ENCODE assay signal across 9 mouse cellular contexts in genomic region chr17:4945311-4945751, GRCm38 (mm10). TPM values are rescaled to one million over a fixed set of nuclear protein-coding genes. Genes with fewer than 3 reads are reported as not detected.
DNase-seq lines count a peak whose midpoint lies in the region; ATAC-seq and TF ChIP-seq lines count a peak whose summit lies in the region.
"Had no signal": no experiment of that assay in that cellular context is flagged by ENCODE, and none has a peak within 500 bp of the region (broad histone marks: within the 10 kb centered on the region; RNA-seq: fewer than 3 reads in every experiment).

No protein-coding gene starts in this region.

- TF ChIP-seq CTCF in cerebellum, adult 2 months (IDR thresholded peaks at IDR 0.05; ENCODE audit: borderline replicate concordance, insufficient read depth, low read depth, low read length): no peak

- 76% methylated on average over 6 of the region's 6 CpGs for WGBS in heart, embryonic 15.5 days
- 21% methylated on average over 6 of the region's 6 CpGs for WGBS in cerebellum, adult 2 months
- 74% methylated on average over 6 of the region's 6 CpGs for WGBS in intestine, embryonic 15.5 days

- H3K4me2 ChIP-seq in heart, embryonic 15.5 days: peak overlapping the region; percentile 57; the same call in 1 of the 2 replicates
- H3K4me2 ChIP-seq in intestine, embryonic 15.5 days (replicated peaks): peak overlapping the region; percentile 49; the same call in 1 of the 2 replicates

- DNase-seq in heart, postnatal 4 days: no peak
- peak in 1 of 2 experiments; percentile 86 for DNase-seq in cerebellum, adult 2 months
- peak; percentile 3 for DNase-seq in lung, postnatal 14 days
- DNase-seq in left cerebral cortex, adult 8-10 months (ENCODE audit: low spot score in 2 of 2): no peak
- no peak for DNase-seq in adrenal gland, adult 8-10 months
- no peak for DNase-seq in thymus, postnatal 0 days (ENCODE audit: low spot score)

- no peaks in the 10 kb centered on the region for H3K27me3 ChIP-seq in heart, embryonic 15.5 days
- H3K27me3 ChIP-seq in cerebellum, adult 2 months (ENCODE audit: control insufficient read depth, insufficient read depth, low read length): no peaks in the 10 kb centered on the region
- H3K27me3 ChIP-seq in intestine, embryonic 15.5 days (replicated peaks): no peaks in the 10 kb centered on the region

- ATAC-seq in heart, embryonic 15.5 days (replicated peaks; ENCODE audit: insufficient number of reproducible peaks, insufficient read depth, low FRiP score, low read depth): no peak
- ATAC-seq in intestine, embryonic 15.5 days: no peak; the same call in 1 of the 2 replicates
- ATAC-seq: midbrain, embryonic 16.5 days had no signal

- peaks cover 27% of the 10 kb centered on the region for H3K4me1 ChIP-seq in heart, embryonic 15.5 days (replicated peaks)
- H3K4me1 ChIP-seq in cerebellum, adult 2 months (ENCODE audit: control insufficient read depth, insufficient read depth, low read length): peaks cover 11% of the 10 kb centered on the region; the same call in 1 of the 2 replicates
- peaks cover 11% of the 10 kb centered on the region; the same call in 1 of the 2 replicates for H3K4me1 ChIP-seq in intestine, embryonic 15.5 days (replicated peaks)

- H3K27ac ChIP-seq in heart, embryonic 15.5 days: peak overlapping the region; percentile 62
- H3K27ac ChIP-seq in cerebellum, adult 2 months (ENCODE audit: insufficient read depth, low read length): peak overlapping the region; percentile 90; the same call in 1 of the 2 replicates
- peak overlapping the region; percentile 67 for H3K27ac ChIP-seq in intestine, embryonic 15.5 days

- no peak overlapping the region for H3K9ac ChIP-seq in heart, embryonic 15.5 days
- H3K9ac ChIP-seq in intestine, embryonic 15.5 days: no peak overlapping the region

- no peak overlapping the region for H3K4me3 ChIP-seq in heart, embryonic 15.5 days
- peak overlapping the region; percentile 53 for H3K4me3 ChIP-seq in cerebellum, adult 2 months (replicated peaks; ENCODE audit: insufficient read depth, low read depth, low read length)
- H3K4me3 ChIP-seq in intestine, embryonic 15.5 days (replicated peaks): no peak overlapping the region

- no peaks in the 10 kb centered on the region for H3K36me3 ChIP-seq in heart, embryonic 15.5 days
- H3K36me3 ChIP-seq in intestine, embryonic 15.5 days: no peaks in the 10 kb centered on the region

- no peaks in the 10 kb centered on the region for H3K9me3 ChIP-seq in heart, embryonic 15.5 days (replicated peaks)
- no peaks in the 10 kb centered on the region for H3K9me3 ChIP-seq in intestine, embryonic 15.5 days

- no peak for TF ChIP-seq POLR2A in cerebellum, adult 2 months (IDR thresholded peaks at IDR 0.05; ENCODE audit: borderline replicate concordance, insufficient read depth, low read length)

RNA-seq across cellular contexts. Expression of gene Arid1b, which starts 48.8 kb away (rescaled TPM):
- polyA plus RNA-seq in heart, embryonic 15.5 days (2015; fragmentation: Nextera tagmentation; extraction: Ambion mirVana): 5.0 and 8.9 TPM in 2 replicates
- total RNA-seq in heart, postnatal 4 days (2021): 10 to 100 TPM; 40.5 to 41.6 TPM
- polyA plus RNA-seq in cerebellum, adult 2 months (2012; rRNA removed): 25.6 and 28.4 TPM in 2 replicates
- polyA plus RNA-seq in intestine, embryonic 15.5 days (2015; fragmentation: Nextera tagmentation; extraction: Ambion mirVana): 7.4 and 9.1 TPM in 2 replicates
- 10 to 100 TPM; 70.1 to 83.9 (median 72.5) TPM for total RNA-seq in left cerebral cortex, adult 8-10 months (2022)
- 10 to 100 TPM; 66.1 to 89.1 (median 73.7) TPM for total RNA-seq in adrenal gland, adult 8-10 months (2022)
- 10.9 and 12.6 TPM in 2 replicates for polyA plus RNA-seq in thymus, postnatal 0 days (2015; fragmentation: Nextera tagmentation; extraction: Ambion mirVana)
